Mouse (Mus musculus) liver, embryonic 12.5 days (tissue): Measurements from ENCODE around the gene Hsd17b3. TPM values are rescaled to one million over a fixed set of nuclear protein-coding genes. Genes with fewer than 3 reads are reported as not detected.
A peak's percentile ranks its signal among the peaks of the same experiment; 100 is the strongest.

Experiments
- ATAC-seq: fragments of 200-750 bp; cut with Nextera tagmentation; 2 replicates; pipeline ENCODE4 v1.8.0; 2017; ENCODE audit warnings: moderate number of reproducible peaks, mild to moderate bottlenecking, moderate library complexity
- H3K27ac ChIP-seq: fragments of 300-500 bp; sonication (generic); 2 replicates; pipeline ENCODE4 v1.5.1; 2016; ENCODE audit warnings: mild to moderate bottlenecking
- H3K27me3 ChIP-seq: fragments of 300-500 bp; sonication (generic); replicated peaks from 2 replicates; pipeline ENCODE4 v1.6.1; 2016; ENCODE audit warnings: mild to moderate bottlenecking, moderate library complexity
- H3K36me3 ChIP-seq: fragments of 300-500 bp; sonication (generic); 2 replicates; pipeline ENCODE4 v1.6.1; 2016; ENCODE audit warnings: mild to moderate bottlenecking, moderate library complexity
- H3K4me1 ChIP-seq: fragments of 300-500 bp; sonication (generic); 2 replicates; pipeline ENCODE4 v1.6.1; 2016
- H3K4me2 ChIP-seq: fragments of 300-500 bp; sonication (generic); 2 replicates; pipeline ENCODE4 v1.6.1; 2016; ENCODE audit warnings: mild to moderate bottlenecking, moderate library complexity
- H3K4me3 ChIP-seq: fragments of 300-500 bp; sonication (generic); 2 replicates; pipeline ENCODE4 v1.5.1; 2016; ENCODE audit warnings: mild to moderate bottlenecking, moderate library complexity
- H3K9ac ChIP-seq: fragments of 300-500 bp; sonication (generic); 2 replicates; pipeline ENCODE4 v1.6.1; 2016; ENCODE audit warnings: mild to moderate bottlenecking, moderate library complexity
- H3K9me3 ChIP-seq: fragments of 300-500 bp; sonication (generic); replicated peaks from 2 replicates; pipeline ENCODE4 v1.6.1; 2016; ENCODE audit warnings: mild to moderate bottlenecking, moderate library complexity
- WGBS: fragments of 180-500 bp; shearing (Covaris S2); methylation state at CpG from one replicate; pipeline ENCODE4 v1.1.7; 2016; ENCODE audit not compliant: insufficient replicate concordance; 5-methylcytosine and 5-hydroxymethylcytosine counted together
- polyA plus RNA-seq: library from polyadenylated mRNA; unstranded; fragments of >200 nt; fragmentation: Nextera tagmentation; extraction: Ambion mirVana; gene quantifications from 2 replicates; pipeline ENCODE4 v1.2.1, GENCODE M21; 2016

Gene Hsd17b3
- polyA plus RNA-seq, 1 experiment from 2014 or later: not detected

DNA sequence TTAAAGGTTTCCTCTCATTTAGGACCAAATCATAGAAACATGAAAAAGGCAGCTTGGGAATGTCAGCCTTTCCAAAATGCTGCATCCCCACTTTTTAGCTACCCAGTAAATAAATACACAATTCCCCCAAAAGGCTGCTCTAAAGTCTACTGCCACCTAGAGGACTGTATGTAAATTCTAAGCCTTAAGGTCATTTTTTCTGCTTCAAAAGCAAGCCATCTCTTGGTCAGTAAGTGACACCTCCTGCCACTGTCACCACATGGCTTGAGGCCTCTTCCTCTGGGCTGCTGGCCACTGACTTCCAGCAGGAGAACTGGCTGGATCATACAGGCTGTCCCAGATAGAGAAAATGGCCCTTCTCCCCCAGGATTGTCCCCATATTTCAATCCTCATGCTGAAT lies 50.9 kb downstream of the Hsd17b3 start:
- H3K9me3 ChIP-seq: no peaks in the 10 kb centered on the region
- H3K27me3 ChIP-seq: no peaks in the 10 kb centered on the region
- no peak overlapping the region for H3K27ac ChIP-seq
- H3K9ac ChIP-seq: no peak overlapping the region
- peaks cover 5% of the 10 kb centered on the region; the same call in 1 of the 2 replicates for H3K4me1 ChIP-seq
- H3K4me2 ChIP-seq: no peak overlapping the region
- ATAC-seq: no peak
- no peak overlapping the region for H3K4me3 ChIP-seq
- no peaks in the 10 kb centered on the region for H3K36me3 ChIP-seq

DNA sequence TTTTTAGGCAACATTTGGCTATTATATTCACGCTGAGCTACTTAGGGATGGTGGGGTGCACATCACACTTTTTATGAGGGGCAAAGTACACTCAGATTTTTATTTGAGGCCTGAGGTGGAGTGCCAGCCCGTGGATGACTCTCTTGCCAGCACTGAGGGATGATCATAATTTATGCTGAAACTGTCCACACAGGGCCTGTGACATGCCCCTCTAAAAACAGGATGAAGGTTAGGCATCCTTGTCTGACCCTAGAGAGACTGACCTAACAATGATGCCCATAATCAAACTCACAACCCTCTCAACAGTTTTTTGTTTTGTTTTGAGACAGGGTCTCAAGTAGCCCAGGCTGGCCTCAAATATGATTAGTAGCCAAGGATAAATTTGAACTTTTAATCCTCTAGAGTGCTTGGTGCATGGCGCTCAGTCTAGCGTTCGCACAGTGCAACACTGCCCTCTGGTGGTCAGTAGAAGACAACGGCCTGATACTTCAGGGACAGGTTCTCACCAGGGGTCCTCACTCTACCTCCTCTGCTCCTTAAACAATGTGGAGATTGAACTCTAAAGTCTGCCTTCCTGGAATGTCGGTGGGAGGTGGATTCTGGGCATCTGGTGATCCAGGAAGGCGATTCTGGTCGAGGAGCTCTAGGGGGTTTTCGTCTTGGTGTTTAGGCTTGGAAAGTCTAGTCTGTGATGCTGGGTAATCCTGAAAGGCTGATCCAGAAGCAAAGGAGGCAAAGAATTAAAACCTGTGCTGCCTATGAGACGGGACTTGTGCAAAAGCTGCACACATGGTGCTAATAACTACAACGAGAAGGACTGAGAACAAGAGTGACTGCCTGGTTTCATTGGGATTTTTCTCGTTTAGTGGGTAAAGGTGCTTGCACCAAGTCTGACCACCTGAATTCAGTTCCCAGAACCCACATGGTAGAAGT lies 52.7 kb downstream of the Hsd17b3 start:
- WGBS: 17% methylated on average over 13 of the region's 13 CpGs
- Histone ChIP-seq H3K4me1 (peaks cover 5% of the 10 kb centered on the region; the same call in 1 of the 2 replicates), H3K36me3 (no peaks in the 10 kb centered on the region), H3K27me3 (no peaks in the 10 kb centered on the region; the same call in 1 of the 2 replicates), H3K9ac (no peak overlapping the region), H3K4me3 (no peak overlapping the region), H3K27ac (no peak overlapping the region), H3K4me2 (no peak overlapping the region), H3K9me3 (no peaks in the 10 kb centered on the region)
- ATAC-seq: no peak

DNA sequence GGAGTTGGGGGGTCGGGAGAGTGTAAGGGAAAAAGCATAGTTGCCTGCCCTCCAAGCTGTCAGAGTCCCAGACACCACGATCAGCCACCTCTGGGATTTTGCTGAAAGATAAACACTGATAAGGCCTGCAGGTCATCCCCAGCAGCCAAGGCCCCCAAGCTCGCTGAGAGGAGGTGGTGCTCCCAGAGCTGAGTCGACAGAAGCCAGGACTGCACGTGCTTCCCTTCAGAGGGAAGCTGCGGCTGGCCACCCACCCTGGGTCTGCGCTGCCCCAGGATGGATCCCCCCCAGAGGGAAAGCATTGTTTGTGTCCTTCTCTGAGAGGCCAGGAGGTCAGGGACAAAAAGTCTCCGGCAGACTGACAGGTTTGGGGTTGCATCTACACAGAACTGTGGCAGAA lies 54.0 kb downstream of the Hsd17b3 start:
- H3K36me3 ChIP-seq: no peaks in the 10 kb centered on the region
- H3K4me3 ChIP-seq: no peak overlapping the region
- peak; percentile 53; the same call in 1 of the 2 replicates for ATAC-seq
- H3K27me3 ChIP-seq: no peaks in the 10 kb centered on the region; the same call in 1 of the 2 replicates
- H3K9ac ChIP-seq: no peak overlapping the region
- WGBS: 18% methylated on average over 8 of the region's 8 CpGs
- H3K27ac ChIP-seq: no peak overlapping the region
- H3K4me1 ChIP-seq: peaks cover 5% of the 10 kb centered on the region; the same call in 1 of the 2 replicates
- H3K9me3 ChIP-seq: no peaks in the 10 kb centered on the region
- no peak overlapping the region for H3K4me2 ChIP-seq

DNA sequence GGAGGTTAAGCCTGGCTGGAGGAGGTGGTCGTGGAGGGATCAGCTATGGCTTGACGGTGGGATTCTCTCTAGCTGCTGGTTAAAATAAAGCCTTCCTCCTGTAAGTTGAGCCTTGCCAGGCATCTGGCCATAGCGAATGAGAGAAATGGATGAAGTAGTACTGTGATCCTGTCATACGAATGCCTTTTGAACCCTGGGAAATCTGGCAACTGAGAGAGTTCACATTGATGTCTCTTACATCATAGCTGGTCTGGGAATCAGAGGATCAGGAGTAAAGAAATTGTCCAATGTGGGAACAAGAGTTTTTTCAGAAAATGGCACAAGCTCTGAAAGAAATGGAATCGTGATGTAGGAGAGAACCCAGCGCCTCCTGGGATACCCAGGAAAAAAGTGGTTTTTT lies 55.1 kb downstream of the Hsd17b3 start:
- H3K4me2 ChIP-seq: no peak overlapping the region
- H3K27ac ChIP-seq: no peak overlapping the region
- no peaks in the 10 kb centered on the region; the same call in 1 of the 2 replicates for H3K27me3 ChIP-seq
- H3K4me3 ChIP-seq: no peak overlapping the region
- H3K4me1 ChIP-seq: peaks cover 5% of the 10 kb centered on the region; the same call in 1 of the 2 replicates
- no peak for ATAC-seq
- 69% methylated on average over 6 of the region's 6 CpGs for WGBS
- H3K9me3 ChIP-seq: no peaks in the 10 kb centered on the region
- H3K9ac ChIP-seq: no peak overlapping the region
- no peaks in the 10 kb centered on the region for H3K36me3 ChIP-seq

DNA sequence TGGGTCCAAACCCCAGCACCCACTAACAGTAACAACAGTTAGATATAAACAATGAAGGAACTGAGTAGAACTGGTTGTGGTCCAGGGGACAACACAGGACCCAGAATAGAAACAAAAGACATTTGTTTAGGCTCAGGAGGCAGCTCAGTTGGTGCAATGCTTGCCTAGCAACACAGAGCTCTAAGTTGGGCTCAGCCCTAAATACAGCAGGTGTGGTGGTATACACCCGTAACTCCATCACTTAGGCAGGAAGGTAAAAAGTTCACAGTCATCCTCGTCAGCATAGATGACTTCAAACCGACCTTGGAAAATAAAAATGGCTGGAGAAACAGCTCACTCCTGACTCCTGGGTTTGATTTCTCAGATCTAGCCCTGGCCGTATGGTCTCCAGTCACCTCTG lies 55.8 kb downstream of the Hsd17b3 start:
- Histone ChIP-seq H3K4me2 (no peak overlapping the region), H3K4me3 (no peak overlapping the region), H3K27me3 (no peaks in the 10 kb centered on the region; the same call in 1 of the 2 replicates), H3K27ac (no peak overlapping the region), H3K4me1 (peaks cover 5% of the 10 kb centered on the region; the same call in 1 of the 2 replicates), H3K9ac (no peak overlapping the region), H3K36me3 (no peaks in the 10 kb centered on the region), H3K9me3 (no peaks in the 10 kb centered on the region)
- WGBS: 63% methylated on average over 4 of the region's 4 CpGs
- ATAC-seq: no peak

DNA sequence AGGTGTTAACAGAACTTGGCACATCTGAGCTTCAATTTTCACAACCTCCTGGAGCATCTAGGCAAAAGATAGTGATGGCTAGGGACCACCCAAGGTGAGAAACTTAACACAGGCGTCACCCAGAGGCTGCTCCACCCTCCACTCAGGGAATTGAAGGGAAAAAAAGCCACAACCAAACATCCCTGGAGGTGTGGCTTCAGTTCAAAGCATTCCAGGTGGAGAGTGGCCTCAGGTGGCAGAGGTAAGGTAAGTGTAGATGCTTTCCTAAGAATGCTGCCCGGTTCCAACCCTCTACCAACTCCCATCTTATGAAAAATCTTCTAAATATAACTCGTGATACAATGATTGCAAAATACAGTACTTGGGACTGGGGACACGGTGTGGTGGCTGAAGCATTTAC lies 57.8 kb downstream of the Hsd17b3 start:
- ATAC-seq: no peak
- 38% methylated on average over 4 of the region's 4 CpGs for WGBS
- no peak overlapping the region for H3K4me2 ChIP-seq
- H3K27ac ChIP-seq: no peak overlapping the region
- H3K36me3 ChIP-seq: no peaks in the 10 kb centered on the region
- no peaks in the 10 kb centered on the region; the same call in 1 of the 2 replicates for H3K27me3 ChIP-seq
- H3K9ac ChIP-seq: no peak overlapping the region
- no peak overlapping the region for H3K4me3 ChIP-seq
- no peaks in the 10 kb centered on the region for H3K9me3 ChIP-seq
- H3K4me1 ChIP-seq: peaks cover 5% of the 10 kb centered on the region; the same call in 1 of the 2 replicates

DNA sequence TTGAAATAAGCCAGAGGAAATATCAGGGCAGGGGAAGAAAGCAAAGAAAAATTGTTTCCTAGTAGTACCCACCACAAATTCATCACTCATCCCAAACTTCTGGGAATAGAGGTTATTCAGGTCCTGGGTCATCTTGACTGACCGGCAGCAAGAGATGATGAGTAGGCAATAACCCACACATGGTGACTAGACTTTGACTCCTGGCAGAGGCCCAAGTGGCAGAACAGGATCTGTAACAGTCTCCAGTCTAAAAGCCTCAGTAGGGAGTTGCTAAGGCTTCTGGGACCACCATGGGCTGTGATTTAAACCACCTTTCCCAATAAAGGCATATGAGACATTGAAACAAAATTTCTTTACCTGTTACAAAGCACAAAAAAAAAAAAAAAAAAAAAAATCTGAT lies 58.2 kb downstream of the Hsd17b3 start:
- H3K4me2 ChIP-seq: no peak overlapping the region
- no peak for ATAC-seq
- no peak overlapping the region for H3K4me3 ChIP-seq
- no peak overlapping the region for H3K27ac ChIP-seq
- no peaks in the 10 kb centered on the region for H3K9me3 ChIP-seq
- H3K27me3 ChIP-seq: no peaks in the 10 kb centered on the region; the same call in 1 of the 2 replicates
- no peaks in the 10 kb centered on the region for H3K36me3 ChIP-seq
- WGBS: 52% methylated on average over 1 of the region's 1 CpGs
- no peak overlapping the region for H3K9ac ChIP-seq
- H3K4me1 ChIP-seq: peaks cover 5% of the 10 kb centered on the region; the same call in 1 of the 2 replicates

DNA sequence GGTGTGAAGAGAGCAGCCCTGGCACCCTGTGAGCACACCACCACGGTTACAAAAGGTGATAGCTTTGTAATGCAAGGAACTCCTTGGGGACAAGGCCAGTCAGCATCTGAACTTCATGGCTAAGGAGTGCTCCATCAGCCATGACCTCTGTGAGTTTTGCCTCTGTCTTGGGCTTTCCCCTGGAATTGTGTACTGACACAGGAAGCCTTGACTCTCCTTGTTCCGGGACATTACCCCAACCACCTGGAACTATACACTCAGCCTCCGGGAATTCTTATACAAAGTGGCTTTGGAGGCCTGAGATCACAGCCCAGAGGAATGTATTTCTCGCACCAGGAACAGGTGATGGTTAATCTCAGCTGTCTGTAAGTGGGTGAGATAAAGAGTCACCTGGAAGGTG lies 64.2 kb downstream of the Hsd17b3 start:
- no peak for ATAC-seq
- no peaks in the 10 kb centered on the region for H3K36me3 ChIP-seq
- no peak overlapping the region for H3K9ac ChIP-seq
- H3K9me3 ChIP-seq: no peaks in the 10 kb centered on the region
- WGBS: 48% methylated on average over 4 of the region's 4 CpGs
- 0 out of 2 replicates have a peak, but pooled peaks cover 5% of the 10 kb centered on the region for H3K27me3 ChIP-seq
- H3K4me3 ChIP-seq: no peak overlapping the region
- no peak overlapping the region for H3K27ac ChIP-seq
- no peaks in the 10 kb centered on the region for H3K4me1 ChIP-seq
- H3K4me2 ChIP-seq: no peak overlapping the region

DNA sequence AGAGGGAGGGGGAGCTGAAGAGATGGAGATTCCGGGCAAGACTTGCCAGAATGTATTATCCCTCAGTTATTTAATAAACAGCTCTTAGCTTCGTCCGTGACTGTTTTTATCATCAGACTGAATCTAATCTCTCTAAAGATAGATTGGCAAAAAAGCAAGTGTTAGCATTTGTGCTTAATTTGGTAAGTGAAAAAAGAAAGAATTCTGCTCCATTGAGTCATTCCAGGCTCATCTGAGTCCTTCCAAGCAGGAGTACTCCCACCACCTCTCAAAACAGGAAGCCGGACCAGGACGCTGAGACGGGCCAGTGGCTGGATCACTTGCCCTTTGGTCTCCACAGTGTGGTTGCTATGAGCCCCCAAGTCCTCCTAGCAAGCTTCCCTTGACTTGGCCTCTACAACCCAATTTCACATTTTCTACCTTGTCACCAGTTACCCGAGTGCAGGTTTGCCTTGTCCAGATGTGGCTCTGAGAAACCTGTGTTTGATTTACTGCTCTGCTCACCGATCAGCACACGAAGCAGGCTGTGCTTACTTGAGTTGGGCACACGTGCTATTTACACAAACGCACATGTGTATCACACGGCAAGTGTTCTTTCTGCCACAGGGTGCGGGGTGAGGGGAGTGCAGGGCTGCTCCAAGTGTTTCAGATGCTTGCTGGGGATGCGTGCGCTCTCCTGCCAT lies 66.1 kb downstream of the Hsd17b3 start:
- 0 out of 2 replicates have a peak, but pooled peaks cover 5% of the 10 kb centered on the region for H3K27me3 ChIP-seq
- no peak overlapping the region for H3K4me3 ChIP-seq
- ATAC-seq: no peak
- WGBS: 66% methylated on average over 15 of the region's 15 CpGs
- no peak overlapping the region for H3K4me2 ChIP-seq
- no peak overlapping the region for H3K9ac ChIP-seq
- no peaks in the 10 kb centered on the region for H3K4me1 ChIP-seq
- H3K9me3 ChIP-seq: no peaks in the 10 kb centered on the region
- H3K36me3 ChIP-seq: no peaks in the 10 kb centered on the region
- no peak overlapping the region for H3K27ac ChIP-seq

DNA sequence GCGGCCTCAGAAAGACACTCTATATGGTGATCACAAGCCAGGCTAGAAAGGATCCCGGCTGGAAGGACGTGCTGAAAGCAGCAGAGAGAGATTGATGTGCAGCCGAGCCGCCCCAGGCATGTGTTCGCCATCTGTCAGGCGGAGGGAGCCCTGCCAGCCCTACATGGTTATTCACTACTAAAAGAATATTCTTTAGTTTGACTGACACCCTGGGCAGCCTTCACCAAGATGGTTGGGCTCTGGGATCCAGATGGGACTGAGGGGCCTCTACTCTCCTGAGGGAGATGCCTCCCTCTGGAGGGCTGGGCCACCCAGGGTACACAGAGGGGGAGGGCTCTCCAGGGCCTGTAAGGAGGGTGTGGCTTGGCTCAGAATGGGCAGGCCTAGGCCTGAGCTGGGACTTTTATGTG lies 68.1 kb downstream of the Hsd17b3 start:
- Histone ChIP-seq H3K4me2 (no peak overlapping the region), H3K27ac (no peak overlapping the region), H3K27me3 (0 out of 2 replicates have a peak, but pooled peaks cover 5% of the 10 kb centered on the region), H3K4me1 (no peaks in the 10 kb centered on the region), H3K9me3 (no peaks in the 10 kb centered on the region), H3K9ac (no peak overlapping the region), H3K4me3 (no peak overlapping the region), H3K36me3 (no peaks in the 10 kb centered on the region)
- no peak for ATAC-seq
- 47% methylated on average over 7 of the region's 7 CpGs for WGBS

DNA sequence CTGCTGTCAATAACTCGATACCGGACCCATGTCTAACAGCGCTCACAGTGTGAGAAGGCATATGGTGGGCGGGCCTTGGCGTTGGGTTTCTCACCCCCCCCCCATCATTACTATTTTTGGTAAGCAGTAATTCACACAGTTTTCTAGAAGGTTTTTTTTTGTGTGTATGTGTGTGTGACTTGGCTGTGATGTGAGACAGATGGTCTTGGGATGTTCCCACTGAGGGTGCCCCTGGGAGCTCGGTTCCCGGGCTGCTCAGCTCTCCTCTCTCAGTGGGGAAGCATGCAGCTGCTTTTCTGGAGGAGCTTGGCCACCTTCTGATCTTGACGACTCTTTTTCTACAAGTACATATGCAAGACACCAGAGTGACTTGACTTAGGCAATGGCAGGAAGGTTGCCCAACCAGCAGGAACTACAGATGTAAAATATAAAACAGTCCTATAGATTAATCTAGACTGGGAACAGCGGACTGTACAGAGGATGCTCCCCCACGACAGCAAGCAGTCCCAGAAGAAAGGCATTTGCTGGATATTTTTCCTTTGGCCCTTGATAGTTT lies 70.4 kb downstream of the Hsd17b3 start:
- Histone ChIP-seq H3K9me3 (no peaks in the 10 kb centered on the region), H3K4me1 (no peaks in the 10 kb centered on the region), H3K36me3 (no peaks in the 10 kb centered on the region), H3K27ac (no peak overlapping the region), H3K27me3 (no peaks in the 10 kb centered on the region), H3K9ac (no peak overlapping the region), H3K4me2 (no peak overlapping the region), H3K4me3 (no peak overlapping the region)
- 75% methylated on average over 10 of the region's 10 CpGs for WGBS
- ATAC-seq: no peak

DNA sequence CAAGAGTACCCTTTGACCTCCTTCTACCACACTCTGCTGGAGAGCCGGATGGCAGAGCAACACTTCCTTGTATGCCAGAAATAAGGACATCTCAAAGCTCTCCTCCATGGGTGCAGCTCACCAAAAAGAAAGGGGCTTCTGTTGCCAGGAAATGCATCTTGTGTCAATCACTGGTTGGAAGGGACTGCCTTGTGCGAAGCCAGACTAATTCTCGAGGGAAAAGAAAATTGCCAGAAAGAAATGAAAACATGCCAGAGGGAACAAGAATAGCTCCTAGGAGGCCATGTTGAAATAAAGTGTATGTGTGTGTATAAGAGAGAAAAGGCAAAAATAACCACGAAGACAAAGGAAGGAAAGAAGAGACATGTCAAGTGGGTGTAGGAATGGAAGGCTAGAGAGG lies 73.0 kb downstream of the Hsd17b3 start:
- no peak for ATAC-seq

More for the DNA sequence above, 73.0 kb downstream of the Hsd17b3 start:
- H3K4me1 ChIP-seq: no peaks in the 10 kb centered on the region
- no peak overlapping the region for H3K4me3 ChIP-seq
- no peak overlapping the region for H3K27ac ChIP-seq
- 51% methylated on average over 4 of the region's 4 CpGs for WGBS
- H3K9ac ChIP-seq: no peak overlapping the region
- H3K36me3 ChIP-seq: no peaks in the 10 kb centered on the region
- H3K4me2 ChIP-seq: no peak overlapping the region
- no peaks in the 10 kb centered on the region for H3K27me3 ChIP-seq
- no peaks in the 10 kb centered on the region for H3K9me3 ChIP-seq
